Mouse (Mus musculus) CD4-positive naive resting alpha-beta T cell, adult 57 days (primary cell): ENCODE data around the gene Praf2. TPM values are rescaled to one million over a fixed set of nuclear protein-coding genes. Genes with fewer than 3 reads are reported as not detected.

Experiments used
- total RNA-seq: library from RNA; stranded (reverse); gene quantifications from one replicate; pipeline ENCODE4 v1.2.4, GENCODE M21; 2023

The Praf2 gene
- 16.9 TPM for total RNA-seq

GRCm38 (mm10) chrX:7728215-7728921, at the start of gene Praf2:
Praf2 (plus strand) TSS chrX:7728439.

DNA sequence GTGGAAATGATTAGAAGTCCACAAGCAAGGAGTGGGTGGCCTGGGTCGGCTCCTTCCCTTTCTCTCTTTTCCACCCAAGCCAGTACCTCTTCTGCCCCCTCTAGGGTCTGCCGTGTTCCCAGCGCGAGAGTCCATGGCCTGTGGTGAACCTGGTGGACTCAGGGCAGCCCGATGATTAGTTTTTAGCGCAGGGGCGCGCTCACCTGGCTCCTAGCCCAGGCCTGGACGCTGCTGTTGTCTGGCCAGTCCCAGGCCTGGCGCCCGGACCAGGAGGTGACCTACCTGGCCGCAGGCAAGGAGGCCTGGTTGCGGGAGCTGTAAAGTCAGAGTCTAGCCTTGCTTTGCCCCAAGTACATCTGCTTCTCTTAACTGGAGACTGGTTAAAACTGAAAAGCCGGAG, 47.4 kb upstream of the Praf2 start, which contains the start of gene Magix:
Gene Magix (minus strand): TSS at position 388 of the 400 bp plus-strand sequence.

GRCm38 (mm10) chrX:7696954-7697381, 31.3 kb upstream of the Praf2 start, which contains the start of gene Gpkow:
Gpkow (plus strand) TSS chrX:7697131.

DNA sequence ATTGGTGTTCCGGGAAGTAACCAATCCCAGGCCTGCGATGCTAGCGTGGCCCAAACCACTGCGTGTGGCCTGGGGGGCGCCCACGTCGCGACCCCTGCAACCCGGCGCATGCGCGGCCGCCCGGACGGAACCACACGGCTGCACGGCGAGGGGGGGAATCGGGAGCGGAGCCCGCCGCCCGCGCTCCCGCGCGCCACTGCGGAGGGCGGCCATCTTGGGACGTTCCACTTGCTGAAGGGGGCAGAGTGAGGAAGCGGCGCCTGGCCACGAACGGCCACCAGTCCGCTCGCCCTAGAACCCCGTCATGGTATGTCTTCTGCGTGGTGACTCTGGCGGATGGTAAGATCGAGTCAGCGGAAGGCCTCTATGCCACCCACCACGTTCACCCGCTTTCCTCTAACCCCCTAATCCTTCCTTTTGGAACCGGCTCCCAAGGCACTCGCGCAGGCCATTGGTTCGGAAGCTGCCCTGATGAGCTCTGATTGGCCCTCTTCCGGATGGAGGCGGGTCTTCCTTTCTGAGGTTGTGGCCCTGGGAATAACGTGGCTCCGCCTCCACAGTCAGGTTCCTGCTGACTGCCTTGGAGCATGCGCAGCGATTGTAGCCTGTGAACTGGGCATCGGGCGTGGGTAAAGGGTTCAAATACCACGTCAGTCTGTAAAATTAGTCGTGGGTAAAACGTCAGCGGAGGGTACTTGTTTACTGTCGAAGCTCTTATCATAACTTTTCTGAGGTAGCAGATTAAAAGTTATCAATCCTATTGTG, 13.9 kb upstream of the Praf2 start, which contains the start of gene Wdr45:
Gene Wdr45 (plus strand): TSS at position 199 of the 765 bp plus-strand sequence.

GRCm38 (mm10) chrX:7721514-7722281, 6.5 kb upstream of the Praf2 start, which contains the start of gene Gm45208:
Gm45208 (plus strand) TSS chrX:7722245.

GRCm38 (mm10) chrX:7750432-7751116, 22.3 kb downstream of the Praf2 start, which contains the start of gene Ccdc120:
Ccdc120 (minus strand) TSS chrX:7750905.

DNA sequence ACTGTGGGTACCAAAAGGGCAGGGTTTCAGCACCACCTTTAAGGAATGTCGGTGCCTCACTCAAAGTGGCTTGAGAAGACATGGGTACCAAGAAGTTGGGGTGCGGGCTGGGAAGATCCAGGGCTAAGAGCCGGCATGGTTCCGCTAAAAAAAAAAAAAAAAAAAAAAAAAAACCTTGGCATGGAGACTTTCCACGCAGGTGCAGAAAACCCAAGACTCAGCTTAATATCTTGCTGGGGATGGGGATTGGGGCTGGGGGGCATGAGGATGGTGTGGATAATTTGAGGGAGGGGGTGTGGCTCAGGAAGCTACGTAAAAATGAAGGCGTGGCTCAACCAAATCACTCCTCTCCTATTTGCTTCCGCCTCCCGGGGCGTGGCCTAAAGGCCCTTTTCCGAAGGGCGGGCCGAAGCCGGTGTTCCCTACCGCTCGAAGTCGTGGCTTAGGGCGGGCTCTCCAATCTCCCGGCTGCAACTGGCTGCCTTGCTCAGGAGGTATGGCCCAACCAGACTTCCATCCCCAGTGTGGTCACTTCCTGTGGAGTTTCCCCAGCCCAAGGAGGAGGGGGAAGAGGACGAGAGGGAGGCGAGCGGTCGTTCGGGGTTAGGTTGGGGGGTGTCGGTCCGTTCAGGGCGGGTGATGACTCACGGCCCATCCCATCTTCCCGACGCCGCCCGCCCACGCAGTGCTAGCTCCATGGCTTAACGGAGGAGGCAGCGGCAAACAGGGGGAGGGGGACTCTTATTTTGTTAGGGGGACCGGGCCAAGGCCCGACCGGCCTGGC, 34.1 kb downstream of the Praf2 start, which contains the start of gene Tfe3:
Gene Tfe3 (plus strand): TSS at position 424 of the 784 bp plus-strand sequence.

Other genes with a start within 250 kb of the Praf2 start
- 8.7 TPM for gene Foxp3, start 154.8 kb upstream of the Praf2 start, total RNA-seq
- gene Ppp1r3f, start 154.2 kb upstream of the Praf2 start, total RNA-seq: 20.0 TPM
- gene Ccdc22, start 122.9 kb upstream of the Praf2 start, total RNA-seq: 29.4 TPM
- not detected for gene Cacna1f, start 121.4 kb upstream of the Praf2 start, total RNA-seq
- 1.5 TPM for gene Syp, start 90.0 kb upstream of the Praf2 start, total RNA-seq
- 30.8 TPM for gene Prickle3, start 71.2 kb upstream of the Praf2 start, total RNA-seq
- gene Plp2, start 57.0 kb upstream of the Praf2 start, total RNA-seq: 34.6 TPM
- gene Magix, start 47.2 kb upstream of the Praf2 start, total RNA-seq: not detected
- 47.3 TPM for gene Gpkow, start 31.3 kb upstream of the Praf2 start, total RNA-seq
- gene Wdr45, start 14.1 kb upstream of the Praf2 start, total RNA-seq: 105 TPM
- not detected for gene Gm45208, start 6.2 kb upstream of the Praf2 start, total RNA-seq
- not detected for gene Ccdc120, start 22.5 kb downstream of the Praf2 start, total RNA-seq
- gene Tfe3, start 34.1 kb downstream of the Praf2 start, total RNA-seq: 22.6 TPM
- 150 TPM for gene Gripap1, start 61.3 kb downstream of the Praf2 start, total RNA-seq
- gene Kcnd1, start 93.8 kb downstream of the Praf2 start, total RNA-seq: 1.2 TPM
- gene Otud5, start 112.9 kb downstream of the Praf2 start, total RNA-seq: 205 TPM
- gene Pim2, start 149.8 kb downstream of the Praf2 start, total RNA-seq: 56.9 TPM
- gene Slc35a2, start 155.6 kb downstream of the Praf2 start, total RNA-seq: 24.8 TPM
- gene Pqbp1, start 170.8 kb downstream of the Praf2 start, total RNA-seq: 83.4 TPM
- 37.8 TPM for gene Timm17b, start 170.9 kb downstream of the Praf2 start, total RNA-seq
- gene Gm10491, start 179.4 kb downstream of the Praf2 start, total RNA-seq: not detected
- gene Gm10490, start 181.1 kb downstream of the Praf2 start, total RNA-seq: not detected
- gene Pcsk1n, start 191.4 kb downstream of the Praf2 start, total RNA-seq: not detected
- not detected for gene Eras, start 200.2 kb downstream of the Praf2 start, total RNA-seq
- 17.9 TPM for gene Hdac6, start 219.4 kb downstream of the Praf2 start, total RNA-seq
- 3.3 TPM for gene Gata1, start 249.6 kb downstream of the Praf2 start, total RNA-seq